In the genomic region with DNA sequence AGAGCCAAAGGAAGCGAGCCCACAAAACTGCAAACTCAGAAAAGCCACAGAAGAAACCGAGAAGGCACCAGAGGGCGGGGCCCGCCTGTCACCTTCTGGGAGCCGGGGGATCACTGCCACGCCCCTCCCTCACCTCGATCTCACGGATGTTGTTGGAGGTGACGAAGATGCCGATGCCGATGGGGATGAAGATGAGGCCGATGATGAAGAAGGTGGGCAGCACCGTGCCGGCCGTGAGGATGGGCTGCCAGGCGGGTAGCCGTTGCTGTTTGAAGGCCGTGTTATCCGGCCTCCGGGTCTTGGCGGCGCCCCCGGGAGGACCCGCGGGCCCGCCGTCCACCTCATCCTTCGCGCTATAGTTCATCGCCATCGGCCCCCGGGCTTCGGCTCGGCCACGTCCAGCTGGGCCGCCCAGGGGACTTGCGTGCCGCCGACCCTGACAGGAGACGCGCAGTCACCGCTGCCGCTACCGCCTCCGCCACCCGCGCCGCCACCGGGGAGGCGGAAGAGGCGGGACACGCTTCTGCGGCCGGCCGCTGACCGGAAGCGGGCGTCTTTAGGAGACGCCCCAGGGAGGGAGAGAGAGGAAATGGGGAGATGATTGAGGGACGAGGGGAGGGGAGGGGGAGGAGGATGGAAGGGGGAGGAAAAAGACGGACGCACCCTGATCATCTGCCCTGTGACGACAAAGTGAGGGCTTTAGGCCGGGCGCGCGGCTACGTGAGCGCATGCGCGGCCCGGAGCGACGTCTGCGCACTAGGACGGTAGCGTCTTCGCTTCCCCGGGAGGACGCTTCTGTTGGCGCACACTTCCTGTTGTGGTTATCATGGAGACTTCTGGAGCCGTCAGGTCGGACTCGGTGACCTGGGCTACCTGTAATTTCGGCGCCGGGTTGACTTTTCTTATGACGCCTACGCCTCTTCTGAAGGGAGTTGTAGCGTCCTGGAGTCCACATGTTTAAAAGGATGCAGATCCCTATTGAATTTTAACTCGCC, we compare ENCODE assay signal across 8 mouse cellular contexts. TPM values are rescaled to one million over a fixed set of nuclear protein-coding genes. Genes with fewer than 3 reads are reported as not detected.
DNase-seq lines count a peak whose midpoint lies in the region; ATAC-seq and TF ChIP-seq lines count a peak whose summit lies in the region.

Tmem30a (minus strand) TSS at position 667 of the 995 bp plus-strand sequence.

- H3K4me2 ChIP-seq in forebrain, embryonic 15.5 days (replicated peaks), result peak within 1 kb of the TSS; percentile 57

- peak; percentile 87 for DNase-seq in ES-E14 (ENCODE audit: low read depth, low spot score)
- peak; percentile 98 for DNase-seq in cerebellum, adult 11-12 months
- peak; percentile 91 for DNase-seq in heart, postnatal 25 days (ENCODE audit: low spot score)
- peak; percentile 95 to 97 for DNase-seq in layer of hippocampus, adult 18-20 months (ENCODE audit: low spot score in 2 of 2)
- DNase-seq in lung, adult 2 months, result peak; percentile 90
- DNase-seq in thymus, adult 18-20 months, result peak; percentile 83 to 84

- H3K36me3 ChIP-seq in ES-E14 (ENCODE audit: control insufficient read depth, insufficient read depth, low read length, poor library complexity, severe bottlenecking), result no peaks in the 10 kb centered on the region
- H3K36me3 ChIP-seq in forebrain, embryonic 15.5 days, result no peaks in the 10 kb centered on the region

- H3K4me1 ChIP-seq in ES-E14 (ENCODE audit: control insufficient read depth in 2 of 2, insufficient read depth in 2 of 2, low read length in 2 of 2, poor library complexity in 1 of 2), result 0 out of 4 replicates have a peak, but pooled peaks cover 0 to 2% of the 10 kb centered on the region in 2 experiments
- H3K4me1 ChIP-seq in forebrain, embryonic 15.5 days, result peaks cover 26% of the 10 kb centered on the region
- H3K4me1 ChIP-seq in lung, adult 2 months (ENCODE audit: control insufficient read depth, insufficient read depth, low read length), result peaks cover 6% of the 10 kb centered on the region; the same call in 1 of the 2 replicates

- WGBS in forebrain, embryonic 15.5 days, result under 1% methylated on average over 91 of the region's 91 CpGs
- WGBS in lung, adult 2 months, result under 1% methylated on average over 91 of the region's 91 CpGs

- intact Hi-C loops in heart, postnatal 25 days (cut with DNase I), result loop anchor here (2.0 kb wide), 1 partner anchor 34 kb away; the partner anchor contains the start of gene Cox7a2

- no peaks in the 10 kb centered on the region for H3K9me3 ChIP-seq in ES-E14 (ENCODE audit: control insufficient read depth, insufficient read depth, low read depth, low read length)
- H3K9me3 ChIP-seq in forebrain, embryonic 15.5 days, result no peaks in the 10 kb centered on the region

- peak; percentile 98 for TF ChIP-seq POLR2A in lung, adult 2 months (IDR thresholded peaks at IDR 0.05; ENCODE audit: borderline replicate concordance, extremely low read depth, low read depth, low read length)

- in situ Hi-C loops in ES-E14 (cut with MboI; ENCODE audit: low sequenced_read_pairs in 2 of 2, unreplicated experiment in 2 of 2), result no loop called here

- H3K27ac ChIP-seq in ES-E14 (ENCODE audit: insufficient read depth, low read depth, low read length, poor library complexity, severe bottlenecking), result no peak within 1 kb of the TSS
- peak within 1 kb of the TSS; percentile 92 for H3K27ac ChIP-seq in forebrain, embryonic 15.5 days (replicated peaks)

- peak within 1 kb of the TSS; percentile 84 for H3K9ac ChIP-seq in ES-E14 (ENCODE audit: insufficient read depth, low read depth, low read length, poor library complexity, severe bottlenecking)
- H3K9ac ChIP-seq in forebrain, embryonic 15.5 days (replicated peaks), result peak within 1 kb of the TSS; percentile 95

- H3K4me3 ChIP-seq in ES-E14 (ENCODE audit: insufficient read depth in 1 of 2, low read depth in 1 of 2, low read length in 2 of 2, poor library complexity in 1 of 2, severe bottlenecking in 1 of 2), result peak within 1 kb of the TSS; percentile 81 to 94
- H3K4me3 ChIP-seq in forebrain, embryonic 15.5 days, result peak within 1 kb of the TSS; percentile 96
- H3K4me3 ChIP-seq in lung, adult 2 months (replicated peaks; ENCODE audit: extremely low read depth, low read depth, low read length), result peak within 1 kb of the TSS; percentile 99

- TF ChIP-seq CTCF in lung, adult 2 months (IDR thresholded peaks at IDR 0.05; ENCODE audit: insufficient read depth, low read length), result no peak

- H3K27me3 ChIP-seq in forebrain, embryonic 15.5 days, result no peaks in the 10 kb centered on the region

- peak; percentile 99 for ATAC-seq in forebrain, embryonic 15.5 days (replicated peaks)
- peak; percentile 90 for ATAC-seq in neutrophil, adult 5-6 weeks (ENCODE audit: extremely low read depth, insufficient number of reproducible peaks, low FRiP score, poor library complexity, severe bottlenecking)

TF ChIP-seq in ES-E14, 5 proteins besides CTCF, POLR2A, EP300 and RAD21:
- TF ChIP-seq CHD2 (IDR thresholded peaks at IDR 0.05; ENCODE audit: low read depth, low read length) (no peak), MAFK (IDR thresholded peaks at IDR 0.05; ENCODE audit: insufficient read depth, low read depth, low read length) (0 out of 2 replicates have a peak, but pooled peaks have one; percentile 26), ZNF384 (IDR thresholded peaks at IDR 0.05; ENCODE audit: low read depth, low read length) (no peak), HCFC1 (IDR thresholded peaks at IDR 0.05; ENCODE audit: borderline replicate concordance, insufficient read depth, low read length) (peak; percentile 78; the same call in 1 of the 2 replicates)

RNA-seq across cellular contexts. Expression of gene Tmem30a, which starts in this region (rescaled TPM):
- total RNA-seq in ES-E14 (2012; rRNA removed), result 36.9 and 49.1 TPM in 2 replicates
- 105 and 110 TPM in 2 replicates for polyA plus RNA-seq in forebrain, embryonic 15.5 days (2015; fragmentation: Nextera tagmentation; extraction: Ambion mirVana)
- 10 to 100 TPM; 53.8 to 60.6 TPM for total RNA-seq in heart, postnatal 25 days (2021)
- total RNA-seq in layer of hippocampus, adult 18-20 months (2021), result 100 to 1,000 TPM; 242 to 243 TPM
- 62.8 and 82.3 TPM in 2 replicates for polyA plus RNA-seq in lung, adult 2 months (2012; rRNA removed)
- total RNA-seq in neutrophil, adult 5-6 weeks (2017), result 123 and 140 TPM in 2 replicates
